8 mouse cellular contexts compared by ENCODE assay signal in the genomic region with DNA sequence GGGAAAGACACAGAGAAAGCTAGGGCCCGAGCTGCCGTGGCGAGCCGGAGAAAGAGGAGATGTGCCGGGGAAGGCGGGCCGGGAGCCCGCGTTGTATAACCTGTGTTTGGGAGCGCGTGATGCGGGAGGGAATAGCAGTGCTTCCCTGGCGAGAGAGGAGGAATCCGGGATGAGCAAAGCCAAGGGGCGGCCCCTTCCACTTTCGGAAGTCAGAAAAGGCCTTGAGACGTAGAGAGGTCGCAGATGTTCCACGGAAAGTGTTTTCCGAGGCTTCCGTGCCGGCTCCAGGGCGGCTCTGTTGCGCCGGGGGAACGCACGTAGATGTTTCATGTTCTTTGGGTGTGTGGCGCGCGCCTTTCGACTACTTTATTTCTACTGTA. TPM values are rescaled to one million over a fixed set of nuclear protein-coding genes. Genes with fewer than 3 reads are reported as not detected.
DNase-seq lines count a peak whose midpoint lies in the region; ATAC-seq lines count a peak whose summit lies in the region.
"Had no signal": no experiment of that assay in that cellular context is flagged by ENCODE, and none has a peak within 500 bp of the region (broad histone marks: within the 10 kb centered on the region; RNA-seq: fewer than 3 reads in every experiment).

No protein-coding gene starts in this region.

- under 1% methylated on average over 31 of the region's 31 CpGs for WGBS in liver, embryonic 11.5 days
- 0% methylated on average over 31 of the region's 31 CpGs for WGBS in neural tube, embryonic 13.5 days

- peak overlapping the region; percentile 92 for H3K9ac ChIP-seq in liver, embryonic 11.5 days (ENCODE audit: low read depth, low read length)
- H3K9ac ChIP-seq in neural tube, embryonic 13.5 days: peak overlapping the region; percentile 91

- H3K4me2 ChIP-seq in liver, embryonic 11.5 days: peak overlapping the region; percentile 70
- peak overlapping the region; percentile 88 for H3K4me2 ChIP-seq in neural tube, embryonic 13.5 days

- H3K4me3 ChIP-seq in liver, embryonic 11.5 days (ENCODE audit: low read depth, low read length): peak overlapping the region; percentile 78
- H3K4me3 ChIP-seq in neural tube, embryonic 13.5 days: peak overlapping the region; percentile 92

- H3K27ac ChIP-seq in liver, embryonic 11.5 days (ENCODE audit: low read depth, low read length): peak overlapping the region; percentile 93
- H3K27ac ChIP-seq in neural tube, embryonic 13.5 days (replicated peaks): peak overlapping the region; percentile 93

- H3K27me3 ChIP-seq in liver, embryonic 11.5 days (replicated peaks; ENCODE audit: control insufficient read depth, insufficient read depth, low read length): no peaks in the 10 kb centered on the region
- no peaks in the 10 kb centered on the region for H3K27me3 ChIP-seq in neural tube, embryonic 13.5 days

- peak; percentile 6; the same call in 1 of the 2 replicates for ATAC-seq in liver, embryonic 11.5 days (replicated peaks; ENCODE audit: low FRiP score)
- ATAC-seq in neural tube, embryonic 13.5 days (ENCODE audit: low read depth): peak; percentile 48; the same call in 1 of the 2 replicates

- H3K36me3 ChIP-seq in liver, embryonic 11.5 days (ENCODE audit: control insufficient read depth, insufficient read depth, low read length): 0 out of 2 replicates have a peak, but pooled peaks cover 3% of the 10 kb centered on the region
- H3K36me3 ChIP-seq in neural tube, embryonic 13.5 days: no peaks in the 10 kb centered on the region; the same call in 1 of the 2 replicates

- H3K4me1 ChIP-seq in liver, embryonic 11.5 days (replicated peaks; ENCODE audit: control insufficient read depth, insufficient read depth, low read length): peaks cover 28% of the 10 kb centered on the region
- H3K4me1 ChIP-seq in neural tube, embryonic 13.5 days (replicated peaks): peaks cover 50% of the 10 kb centered on the region

- peak; percentile 52 to 60 for DNase-seq in lung, adult 18-20 months
- DNase-seq in lung, postnatal 4 days: no peak
- DNase-seq in c-Kit-positive CD71-negative TER-119-negative erythroid progenitor cells, embryonic 14.5 days (ENCODE audit: low read depth): peak; percentile 18
- DNase-seq in gastrocnemius, postnatal 25 days: peak; percentile 65
- DNase-seq in liver, embryonic 11.5 days (ENCODE audit: low spot score): no peak
- DNase-seq in natural killer cell, adult 2 months (ENCODE audit: low spot score in 2 of 2): no peak

- H3K9me3 ChIP-seq in liver, embryonic 11.5 days (ENCODE audit: control insufficient read depth, low read length): no peaks in the 10 kb centered on the region
- H3K9me3 ChIP-seq in neural tube, embryonic 13.5 days: no peaks in the 10 kb centered on the region

RNA-seq across cellular contexts. Expression of a gene that starts 0.5 kb away (rescaled TPM):
- 10 to 100 TPM; 21.8 to 22.0 TPM for total RNA-seq in gastrocnemius, postnatal 25 days (2021)
- polyA plus RNA-seq in liver, embryonic 11.5 days (2014; fragmentation: Nextera tagmentation; extraction: Ambion mirVana): 64.6 and 68.2 TPM in 2 replicates
- 110 and 120 TPM in 2 replicates for polyA plus RNA-seq in neural tube, embryonic 13.5 days (2015; fragmentation: Nextera tagmentation; extraction: Ambion mirVana)

RNA-seq across cellular contexts. Expression of a gene that starts 45.3 kb away (rescaled TPM):
- not detected for total RNA-seq in gastrocnemius, postnatal 25 days (2021)
- 7.2 and 7.3 TPM in 2 replicates for polyA plus RNA-seq in liver, embryonic 11.5 days (2014; fragmentation: Nextera tagmentation; extraction: Ambion mirVana)
- 0.18 TPM in 1 of 2 replicates, not detected in the other for polyA plus RNA-seq in neural tube, embryonic 13.5 days (2015; fragmentation: Nextera tagmentation; extraction: Ambion mirVana)
- total RNA-seq: layer of hippocampus, adult 18-20 months had no signal

Comparison
In these comparisons a context has a peak if more than half of its experiments do, and no peak if none do; other contexts are left out.
1. DNase-seq: peak in lung, adult 18-20 months (2 of 2), c-Kit-positive CD71-negative TER-119-negative erythroid progenitor cells, embryonic 14.5 days (single experiment) and gastrocnemius, postnatal 25 days (single experiment); none in lung, postnatal 4 days (0 of 2), liver, embryonic 11.5 days (single experiment) and natural killer cell, adult 2 months (0 of 2).